Mouse (Mus musculus): ENCODE results near the gene Fancm.
"Not testable (repeated sequence)": the region's sequence is repeated elsewhere in the genome, so short reads cannot be mapped to it uniquely, and the experiment has no call there.

Fancm gene

GRCm38 (mm10) chr12:65075085-65075732 lies at the start of gene Fancm:
Gene Fancm, plus strand, starts transcription at chr12:65075603.
- DNase-seq (ENCODE audit: low read depth, low spot score), result peak; percentile 85

- DNase-seq (ENCODE audit: low read depth, low spot score), result no peak
Measured at GRCm38 (mm10) chr12:65035839-65036189, 39.6 kb upstream of the Fancm start.

GRCm38 (mm10) chr12:65036190-65036870 lies 39.1 kb upstream of the Fancm start, which contains the start of gene Prpf39:
Gene Prpf39, plus strand, starts transcription at chr12:65036333.
- peak; percentile 89 for DNase-seq (ENCODE audit: low read depth, low spot score)

- DNase-seq (ENCODE audit: low read depth, low spot score), result peak; percentile 29
Measured at GRCm38 (mm10) chr12:65036892-65037545, 38.4 kb upstream of the Fancm start.

- DNase-seq (ENCODE audit: low read depth, low spot score), result peak; percentile 11
Measured at GRCm38 (mm10) chr12:65037546-65037937, 37.9 kb upstream of the Fancm start.

GRCm38 (mm10) chr12:65048799-65049198 lies 26.6 kb upstream of the Fancm start:
- DNase-seq (ENCODE audit: low read depth, low spot score), result no peak

- no peak for DNase-seq (ENCODE audit: low read depth, low spot score)
Measured at GRCm38 (mm10) chr12:65058203-65058602, 17.2 kb upstream of the Fancm start.

- no peak for DNase-seq (ENCODE audit: low read depth, low spot score)
Measured at GRCm38 (mm10) chr12:65061082-65061481, 14.3 kb upstream of the Fancm start.

GRCm38 (mm10) chr12:65065241-65065640 lies 10.2 kb upstream of the Fancm start:
- no peak for DNase-seq (ENCODE audit: low read depth, low spot score)

- DNase-seq (ENCODE audit: low read depth, low spot score), result no peak
Measured at GRCm38 (mm10) chr12:65066234-65066633, 9.2 kb upstream of the Fancm start.

- DNase-seq (ENCODE audit: low read depth, low spot score), result no peak
Measured at GRCm38 (mm10) chr12:65068409-65068808, 7.0 kb upstream of the Fancm start.

- DNase-seq (ENCODE audit: low read depth, low spot score), result no peak
Measured at GRCm38 (mm10) chr12:65072911-65073610, 2.3 kb upstream of the Fancm start.

GRCm38 (mm10) chr12:65073611-65074178 lies 1.7 kb upstream of the Fancm start, which contains the start of gene Fkbp3:
Gene Fkbp3, minus strand, starts transcription at chr12:65074007.
- peak; percentile 95 for DNase-seq (ENCODE audit: low read depth, low spot score)

- no peak for DNase-seq (ENCODE audit: low read depth, low spot score)
Measured at GRCm38 (mm10) chr12:65074651-65075050, 752 bp upstream of the Fancm start.

- DNase-seq (ENCODE audit: low read depth, low spot score), result no peak
Measured at GRCm38 (mm10) chr12:65075733-65076310, 419 bp downstream of the Fancm start.

- DNase-seq (ENCODE audit: low read depth, low spot score), result no peak
Measured at GRCm38 (mm10) chr12:65076906-65077305, 1.5 kb downstream of the Fancm start.

- DNase-seq (ENCODE audit: low read depth, low spot score), result no peak
Measured at GRCm38 (mm10) chr12:65108746-65109145, 33.3 kb downstream of the Fancm start.

- DNase-seq (ENCODE audit: low read depth, low spot score), result no peak
Measured at GRCm38 (mm10) chr12:65111503-65111902, 36.1 kb downstream of the Fancm start.

- DNase-seq (ENCODE audit: low read depth, low spot score), result no peak
Measured at GRCm38 (mm10) chr12:65112811-65113210, 37.4 kb downstream of the Fancm start.

GRCm38 (mm10) chr12:65113925-65114324 lies 38.5 kb downstream of the Fancm start:
- no peak for DNase-seq (ENCODE audit: low read depth, low spot score)

- not testable (repeated sequence) for DNase-seq (ENCODE audit: low read depth, low spot score)
Measured at GRCm38 (mm10) chr12:65114978-65115377, 39.6 kb downstream of the Fancm start.

Data from c-Kit-negative CD71-positive TER-119-positive erythroid progenitor cells, embryonic 14.5 days (primary cell).